Mouse (Mus musculus): Measurements from ENCODE around the gene Gm10570.

Gene Gm10570

GRCm38 (mm10) chr4:130308231-130309081, at the start of gene Gm10570, which contains the start of gene Fabp3:
Gene Gm10570 (minus strand): TSS chr4:130308674.
Gene Fabp3 (plus strand): TSS chr4:130308595.
- DNase-seq, result no peak

DNA sequence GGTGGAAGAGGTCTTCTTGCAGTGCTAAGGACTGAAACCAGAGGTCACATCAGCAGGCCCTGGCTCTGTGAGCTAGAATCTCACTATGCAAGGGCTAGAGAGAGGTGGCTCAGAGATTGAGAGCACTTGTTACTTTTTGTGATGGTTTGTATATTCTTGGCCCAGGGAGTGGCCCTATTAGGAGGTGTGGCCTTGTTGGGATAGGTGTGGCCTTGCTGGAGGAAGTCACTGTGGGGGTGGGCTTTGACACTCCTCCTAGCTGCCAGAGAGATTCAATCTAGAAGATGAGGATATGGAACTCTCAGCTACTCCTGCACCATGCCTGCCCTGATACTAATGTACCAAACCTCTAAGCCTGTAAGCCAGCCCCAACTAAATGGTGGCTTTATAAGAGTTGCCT, 49.5 kb upstream of the Gm10570 start:
- DNase-seq, result no peak

DNA sequence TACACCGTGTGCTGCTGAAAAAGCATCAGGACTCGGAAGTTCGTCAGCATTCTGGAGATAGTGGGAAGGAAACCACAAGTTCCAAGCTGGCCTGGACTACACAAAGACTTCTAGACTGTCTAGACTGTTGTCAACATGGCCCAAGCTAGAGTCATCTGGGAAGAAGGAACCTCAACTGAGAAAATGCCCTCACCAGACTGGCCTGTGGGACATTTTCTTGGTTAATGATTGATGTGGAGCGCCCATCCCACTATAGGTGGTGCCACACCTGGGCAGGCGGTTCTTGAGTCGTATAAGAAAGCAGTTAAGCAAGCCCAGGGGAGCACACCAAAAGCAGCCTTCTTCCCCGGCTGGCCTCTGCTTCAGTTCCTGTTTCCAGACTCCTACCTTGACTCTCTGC, 44.1 kb upstream of the Gm10570 start:
- no peak for DNase-seq

GRCm38 (mm10) chr4:130350690-130351422, 42.4 kb upstream of the Gm10570 start:
- DNase-seq, result no peak

DNA sequence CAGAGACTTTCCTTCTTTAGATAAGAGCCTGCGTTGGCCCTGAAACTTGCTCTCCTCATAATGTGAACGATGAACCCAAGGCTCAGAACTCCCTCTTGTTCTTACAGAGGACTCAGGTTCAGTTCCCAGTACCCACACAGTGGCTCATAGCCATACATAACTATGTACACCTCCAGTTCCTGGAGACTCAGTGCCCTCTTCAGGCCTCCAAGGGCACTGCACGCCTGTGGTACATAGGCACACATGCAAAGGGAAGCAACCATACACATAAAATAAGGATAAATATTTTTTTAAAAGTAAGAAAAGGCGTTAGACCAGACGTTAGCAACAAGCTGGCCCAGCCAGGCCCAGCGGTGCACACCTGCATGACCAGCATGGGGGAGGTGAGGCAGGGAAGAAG, 41.2 kb upstream of the Gm10570 start:
- DNase-seq, result no peak

- peak; percentile 55 for DNase-seq
These were observed 33.2 kb upstream of the Gm10570 start for GRCm38 (mm10) chr4:130341691-130342090.

DNA sequence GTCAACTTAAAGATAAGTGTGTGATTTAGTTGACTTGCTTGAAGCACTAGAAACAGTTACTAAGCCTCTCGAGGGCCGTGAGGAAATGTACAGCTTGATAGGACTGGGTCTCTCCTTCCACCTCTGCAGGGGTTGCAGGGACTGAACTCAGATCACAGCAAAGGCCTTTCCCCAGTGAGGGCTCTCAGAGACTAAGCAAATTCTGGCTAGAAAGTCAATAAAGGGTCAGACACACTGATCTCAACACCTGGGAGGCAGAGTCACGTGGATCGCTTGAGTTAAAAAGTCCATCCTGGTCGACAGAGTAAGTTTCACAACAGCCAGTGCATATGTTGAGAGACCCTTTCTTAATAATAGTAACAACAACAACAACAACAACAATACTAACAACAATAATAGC, 27.4 kb upstream of the Gm10570 start:
- DNase-seq, result no peak

DNA sequence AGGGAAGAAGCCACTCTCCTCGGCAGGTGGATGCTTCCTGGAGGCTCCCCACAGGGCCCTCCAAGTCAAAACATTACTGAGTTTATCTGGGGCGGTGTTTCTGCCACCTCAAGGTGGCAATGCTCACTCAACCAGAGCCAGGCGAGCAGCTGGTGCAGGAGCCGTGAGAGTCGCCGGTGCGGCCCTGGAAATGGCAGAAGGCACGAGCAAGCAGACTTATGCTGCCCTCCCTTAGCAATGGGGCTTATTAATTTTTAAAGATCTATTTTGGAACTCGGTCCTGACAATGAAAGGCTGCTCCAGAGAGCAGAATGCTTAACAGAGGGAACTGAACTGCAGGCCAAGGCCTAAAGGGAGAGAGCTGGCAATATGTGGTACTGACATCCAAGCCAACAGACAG, 18.9 kb upstream of the Gm10570 start:
- no peak for DNase-seq

GRCm38 (mm10) chr4:130325446-130325845, 17.0 kb upstream of the Gm10570 start:
- DNase-seq, result no peak

DNA sequence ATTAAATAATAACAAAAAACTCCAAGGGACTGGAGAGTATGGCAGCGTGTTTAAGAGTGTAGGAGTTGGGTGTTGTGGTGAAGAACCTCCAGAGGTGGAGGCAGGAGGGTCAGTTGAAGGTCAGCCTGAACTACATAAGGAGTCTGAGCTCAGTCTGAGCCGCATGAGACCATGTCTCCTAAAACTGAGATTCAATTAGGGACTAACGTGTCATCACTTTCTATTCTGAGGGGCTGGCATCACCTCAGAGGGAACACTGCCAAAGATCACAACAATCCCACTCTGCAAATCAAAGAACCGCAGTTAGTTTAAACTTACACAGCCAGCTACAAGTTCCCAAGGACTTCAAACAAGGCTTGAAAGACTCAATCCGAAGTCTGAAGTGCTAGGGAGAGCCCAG, 15.1 kb upstream of the Gm10570 start:
- no peak for DNase-seq

DNA sequence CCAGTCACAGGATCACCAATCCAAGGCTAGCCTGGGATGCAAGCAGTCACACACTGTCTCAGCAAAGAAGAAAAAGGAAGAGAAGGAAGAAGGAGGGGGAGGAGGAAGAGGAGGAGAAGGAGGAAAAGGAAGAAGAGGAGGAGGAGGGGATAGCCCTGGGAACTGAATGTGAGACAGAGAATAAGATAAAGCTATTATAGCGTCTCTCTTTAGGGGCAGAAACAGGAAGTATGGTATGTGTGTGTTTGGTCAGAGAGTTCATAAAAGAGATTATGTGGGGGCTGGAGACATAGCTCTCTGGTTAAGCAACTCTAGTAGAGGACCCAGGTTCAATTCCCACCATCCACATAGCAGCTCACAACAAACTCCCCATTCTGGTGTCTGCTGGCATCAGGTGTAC, 14.7 kb upstream of the Gm10570 start:
- DNase-seq, result no peak

- no peak for DNase-seq
These were observed 14.1 kb upstream of the Gm10570 start for GRCm38 (mm10) chr4:130322567-130322966.

- DNase-seq, result no peak
These were observed 13.2 kb upstream of the Gm10570 start for GRCm38 (mm10) chr4:130321640-130322039.

GRCm38 (mm10) chr4:130319564-130319963, 11.1 kb upstream of the Gm10570 start:
- DNase-seq, result no peak

DNA sequence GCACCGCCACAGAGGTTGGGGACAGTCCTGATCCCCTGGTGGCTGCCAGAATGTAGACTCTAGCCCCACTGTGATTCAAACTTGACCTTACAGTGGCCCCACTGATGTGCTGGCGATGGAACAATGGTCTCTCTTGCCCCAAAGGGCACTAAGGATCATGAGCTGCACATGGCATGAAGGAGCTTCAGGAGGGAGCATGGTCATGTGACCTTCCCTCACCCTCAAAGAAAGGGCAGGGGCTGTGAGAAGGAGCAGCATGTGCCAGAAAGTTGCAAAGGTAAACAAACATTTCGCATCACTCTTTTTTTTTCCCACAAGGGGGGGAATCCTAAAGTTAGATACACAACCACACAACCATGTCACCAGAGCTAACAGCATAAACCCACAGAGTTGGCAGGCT, 9.6 kb upstream of the Gm10570 start:
- DNase-seq, result no peak

DNA sequence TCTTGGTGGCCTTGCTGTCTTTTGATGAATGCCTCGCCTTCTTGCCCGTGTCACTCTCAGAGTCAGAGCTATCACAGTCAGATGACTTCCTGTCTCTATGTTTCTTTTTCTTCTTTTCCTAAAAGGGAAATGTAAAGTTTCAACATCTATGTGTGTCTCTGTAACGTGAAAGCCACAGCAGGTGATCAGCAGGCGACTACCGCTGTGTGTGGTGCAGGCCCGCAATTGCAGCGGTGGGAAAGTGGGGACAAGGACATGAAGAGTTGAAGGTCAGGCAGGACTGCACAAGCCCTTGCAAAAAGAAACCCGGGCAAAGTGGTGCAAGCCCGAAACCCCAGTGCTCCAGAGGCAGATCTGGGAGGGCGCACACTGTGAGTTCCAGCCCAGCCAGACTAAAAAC, 8.2 kb upstream of the Gm10570 start:
- DNase-seq, result peak; percentile 12

DNA sequence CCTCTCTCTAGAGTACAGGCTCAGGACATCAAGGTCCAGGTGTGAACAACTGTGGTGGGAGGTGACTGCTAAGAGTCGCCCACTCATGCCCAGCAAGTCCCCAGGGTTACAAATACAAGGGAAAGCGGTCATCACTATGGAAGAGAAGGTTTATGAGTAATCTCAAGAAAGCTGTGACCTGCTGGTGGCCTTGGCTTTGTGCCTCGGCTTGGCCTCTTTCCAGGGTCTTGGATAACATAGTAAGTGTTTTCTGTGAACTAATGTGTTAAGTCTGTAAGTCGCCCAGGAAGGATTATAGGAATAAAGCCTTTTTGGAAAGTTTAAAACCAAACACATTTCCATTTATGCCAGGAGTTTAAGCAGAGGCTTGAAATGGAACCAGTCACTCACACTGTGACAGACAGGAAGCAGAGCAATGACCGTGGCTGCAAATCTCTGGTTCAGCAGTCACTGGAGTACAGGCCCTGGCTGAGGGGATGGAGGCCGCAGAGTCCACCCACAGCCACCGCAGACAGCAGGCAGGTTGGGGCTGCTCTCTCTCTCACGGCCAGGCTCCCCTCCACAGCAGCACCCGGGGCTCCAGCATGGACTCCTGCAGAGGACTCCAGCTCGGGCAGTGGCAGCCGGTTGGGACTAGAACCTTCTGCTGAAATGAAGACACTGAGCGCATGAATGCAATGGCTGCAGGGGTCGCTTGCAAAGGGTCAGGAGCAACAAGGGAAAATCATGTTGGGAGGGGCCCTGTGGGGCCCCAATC, 7.5 kb upstream of the Gm10570 start:
- no peak for DNase-seq

DNA sequence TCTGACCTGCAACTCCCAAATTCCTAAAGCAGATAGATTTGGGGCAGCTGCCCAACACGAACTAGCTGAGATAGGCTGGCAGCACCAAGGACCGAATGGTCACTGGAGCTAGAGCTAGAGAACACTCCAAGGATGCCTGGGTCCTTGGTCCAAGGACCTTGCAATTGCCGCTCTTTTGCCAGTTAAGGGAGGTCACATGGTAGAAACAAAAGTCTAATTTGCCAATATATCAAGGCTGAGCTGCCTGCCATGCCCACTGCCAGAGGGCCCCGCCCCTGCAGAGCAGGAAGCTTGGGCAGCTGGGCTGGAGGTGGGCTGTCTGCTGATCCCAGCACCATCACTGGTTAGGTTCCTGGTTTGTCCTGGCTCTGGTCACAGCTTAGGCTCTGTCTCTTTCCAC, 5.1 kb upstream of the Gm10570 start:
- no peak for DNase-seq

- no peak for DNase-seq
These were observed 4.1 kb upstream of the Gm10570 start for GRCm38 (mm10) chr4:130312526-130312925.

GRCm38 (mm10) chr4:130309254-130309653, 780 bp upstream of the Gm10570 start:
- no peak for DNase-seq

GRCm38 (mm10) chr4:130307851-130308230, 633 bp downstream of the Gm10570 start:
- DNase-seq, result no peak

GRCm38 (mm10) chr4:130306796-130307630, 1.5 kb downstream of the Gm10570 start:
- no peak for DNase-seq

DNA sequence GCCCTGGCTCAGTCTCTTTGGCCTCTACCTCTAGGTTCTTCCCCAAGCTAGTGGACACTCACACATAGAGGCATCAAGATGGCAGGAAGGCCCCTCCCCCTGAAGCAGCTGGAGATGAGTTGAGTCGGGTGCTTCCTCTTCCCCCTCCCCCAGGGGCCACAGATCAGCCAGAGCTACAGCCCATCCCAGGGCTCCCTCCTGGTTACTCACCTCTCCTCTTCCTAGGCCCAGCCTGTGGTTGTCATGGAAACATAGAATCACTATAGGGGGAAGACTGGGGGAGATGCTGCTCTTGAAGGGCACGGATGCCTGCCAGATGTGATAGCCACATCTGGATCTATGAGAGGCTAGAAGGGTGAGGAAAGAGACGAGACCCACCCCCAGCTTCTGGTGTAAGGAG, 3.7 kb downstream of the Gm10570 start:
- no peak for DNase-seq

Measured in thymus, postnatal 25 days (tissue).